ENCODE assay signal across 16 mouse cellular contexts in the genomic region with DNA sequence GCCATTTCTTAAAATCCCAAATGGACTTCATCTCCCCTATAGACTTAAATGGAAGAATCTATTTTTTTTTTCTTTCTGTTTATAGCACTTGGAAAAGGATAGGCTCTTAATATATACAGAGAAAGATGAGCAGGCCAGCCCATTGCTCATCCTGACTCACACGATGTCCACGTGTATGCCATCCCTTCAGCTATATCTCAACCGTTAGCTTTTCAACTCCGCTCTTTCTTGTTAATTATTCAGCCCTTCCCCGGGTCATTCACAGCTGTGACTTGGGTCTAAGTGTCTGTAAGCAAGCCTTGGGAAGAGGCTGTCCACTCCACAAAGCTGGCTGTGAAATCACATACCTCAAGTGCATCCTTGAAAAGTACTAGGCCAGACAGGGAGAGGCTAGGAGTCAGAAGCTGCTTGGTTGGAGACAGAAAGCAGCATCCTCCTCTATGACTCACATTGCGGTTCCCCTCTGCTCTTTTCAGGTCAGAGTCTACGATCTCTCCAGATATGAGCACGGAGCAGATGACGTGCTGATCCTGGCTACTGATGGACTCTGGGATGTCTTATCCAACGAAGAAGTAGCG.
"Had no signal": no experiment of that assay in that cellular context is flagged by ENCODE, and none has a peak within 500 bp of the region (broad histone marks: within the 10 kb centered on the region; RNA-seq: fewer than 3 reads in every experiment).

No protein-coding gene starts in this region.

- H3K4me2 ChIP-seq: liver, embryonic 15.5 days; lung, embryonic 15.5 days; midbrain, embryonic 12.5 days; neural tube, embryonic 12.5 days; stomach, embryonic 15.5 days had no signal

- H3K36me3 ChIP-seq: liver, embryonic 15.5 days; lung, embryonic 15.5 days; midbrain, embryonic 10.5 days; neural tube, embryonic 12.5 days; stomach, embryonic 15.5 days had no signal

- H3K27ac ChIP-seq: liver, embryonic 15.5 days; lung, embryonic 15.5 days; macrophage; midbrain, embryonic 10.5 days; midbrain, embryonic 12.5 days; neural tube, embryonic 12.5 days; stomach, embryonic 15.5 days; stomach, postnatal 0 days had no signal

- H3K4me3 ChIP-seq: liver, embryonic 15.5 days; lung, embryonic 15.5 days; midbrain, embryonic 10.5 days; midbrain, embryonic 12.5 days; neural tube, embryonic 12.5 days; stomach, embryonic 15.5 days had no signal

- DNase-seq: liver, postnatal 0 days; lung, adult 2 months; lung, postnatal 14 days; lung, postnatal 36 days; midbrain, embryonic 14.5 days; right cerebral cortex, postnatal 14 days; thymus, adult 2 months; thymus, postnatal 36 days had no signal

- H3K27me3 ChIP-seq: liver, embryonic 15.5 days; lung, embryonic 15.5 days; midbrain, embryonic 12.5 days; neural tube, embryonic 12.5 days; stomach, embryonic 15.5 days had no signal
